Mouse (Mus musculus) 3134 (cell line): Measurements from ENCODE around the gene Ascl1.

Source experiments
- DNase-seq: peaks from one replicate; pipeline ENCODE4 v3.0.0-alpha.2; 2011; ENCODE audit warnings: low spot score; ENCODE audit not compliant: insufficient read length; ENCODE audit errors: extremely low read depth

Gene Ascl1

DNA sequence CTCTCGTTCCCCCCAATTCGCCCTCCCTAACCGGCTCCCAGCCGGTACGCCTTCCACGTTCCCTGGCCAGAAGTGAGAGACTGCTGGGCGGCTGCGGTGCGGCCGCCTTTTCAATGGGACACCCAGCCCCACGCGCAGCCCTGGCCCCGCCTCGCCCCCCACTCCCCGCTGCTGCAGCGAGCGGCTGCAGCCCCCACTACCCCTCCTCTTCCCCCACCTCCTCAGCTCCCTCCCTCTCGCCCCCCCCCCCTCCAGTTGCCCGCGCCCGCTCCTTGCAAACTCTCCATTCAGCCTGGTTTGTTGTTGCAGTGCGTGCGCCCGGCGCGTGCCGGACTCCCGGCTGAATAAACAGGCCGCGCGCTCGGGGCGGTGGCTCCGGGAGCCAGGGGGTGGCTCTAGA lies at the start of gene Ascl1:
Gene Ascl1 (minus strand): TSS at position 85 of the 400 bp plus-strand sequence.
- no peak for DNase-seq

DNA sequence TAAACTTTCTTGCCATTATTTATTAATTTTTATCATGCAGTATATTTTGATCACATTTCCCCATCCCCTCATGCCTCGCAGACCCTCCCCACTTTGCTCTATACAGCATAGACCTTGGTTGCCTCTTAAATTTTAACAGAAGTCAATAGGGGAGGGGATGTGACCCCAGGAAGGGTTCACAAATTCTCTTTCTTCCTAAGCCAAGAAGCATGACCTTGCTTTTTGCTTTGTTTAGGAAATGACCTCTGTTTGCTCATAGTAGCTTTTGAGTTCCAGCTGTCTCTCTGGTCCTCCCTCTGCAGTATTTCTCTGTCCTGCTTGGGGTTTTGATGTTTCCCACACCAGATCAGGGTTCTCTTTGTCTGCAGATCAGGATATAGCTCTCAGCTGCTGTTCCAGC lies 40.7 kb upstream of the Ascl1 start:
- DNase-seq = no peak

DNA sequence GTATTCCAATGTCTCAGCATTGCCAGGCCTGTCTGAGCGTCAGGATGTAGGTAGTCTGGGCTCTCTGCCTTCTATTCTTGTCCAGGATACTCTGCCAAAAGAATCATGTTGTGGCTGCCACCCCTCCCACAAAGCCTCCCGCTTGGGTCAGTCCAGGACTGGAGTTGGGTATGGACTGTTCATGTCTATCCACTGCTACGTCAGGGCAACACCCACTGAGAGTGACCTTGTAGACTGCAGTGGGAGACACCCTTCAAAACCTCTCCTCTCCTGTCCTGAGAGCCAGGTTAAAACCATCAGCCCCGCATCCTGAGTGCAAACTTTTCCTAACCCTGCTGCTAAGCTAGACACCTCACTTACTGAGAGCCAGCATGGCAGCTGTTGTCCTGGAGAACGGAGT lies 28.2 kb upstream of the Ascl1 start, which contains the start of gene Pah:
Gene Pah (plus strand): TSS at position 150 of the 400 bp plus-strand sequence.
- no peak for DNase-seq

DNA sequence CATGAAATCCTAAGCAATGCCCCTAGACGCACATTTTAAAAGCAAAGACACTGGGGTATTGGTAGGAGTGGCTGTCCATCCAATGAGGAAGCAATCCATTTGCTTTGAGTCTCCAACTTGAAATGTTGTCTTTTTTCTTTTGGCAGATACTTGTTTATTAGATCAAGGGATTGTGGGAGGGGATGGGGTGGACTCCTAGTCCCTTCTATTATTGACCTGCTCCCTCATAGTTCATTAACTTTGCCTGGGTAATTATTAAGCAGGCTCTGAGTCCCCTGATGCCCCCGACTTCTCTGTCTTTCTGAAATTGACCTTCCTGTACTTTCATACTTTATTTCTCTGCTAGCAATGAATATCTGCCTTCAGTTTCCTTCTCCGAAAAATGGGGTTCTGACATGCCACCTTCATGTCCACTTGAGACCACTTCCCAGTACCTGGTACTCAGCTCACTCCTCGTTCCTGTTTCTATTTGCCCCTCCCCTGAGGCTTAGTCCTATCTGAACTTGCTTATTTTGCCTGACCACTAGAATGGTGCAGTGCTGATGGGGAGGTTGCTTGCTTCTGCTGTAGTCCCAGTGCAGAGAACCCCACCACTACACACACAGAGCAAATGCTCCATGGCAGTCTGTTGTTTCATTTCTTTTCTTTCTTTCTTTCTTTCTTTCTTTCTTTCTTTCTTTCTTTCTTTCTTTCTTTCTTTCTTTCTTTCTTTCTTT lies 27.1 kb upstream of the Ascl1 start:
- no peak for DNase-seq

DNA sequence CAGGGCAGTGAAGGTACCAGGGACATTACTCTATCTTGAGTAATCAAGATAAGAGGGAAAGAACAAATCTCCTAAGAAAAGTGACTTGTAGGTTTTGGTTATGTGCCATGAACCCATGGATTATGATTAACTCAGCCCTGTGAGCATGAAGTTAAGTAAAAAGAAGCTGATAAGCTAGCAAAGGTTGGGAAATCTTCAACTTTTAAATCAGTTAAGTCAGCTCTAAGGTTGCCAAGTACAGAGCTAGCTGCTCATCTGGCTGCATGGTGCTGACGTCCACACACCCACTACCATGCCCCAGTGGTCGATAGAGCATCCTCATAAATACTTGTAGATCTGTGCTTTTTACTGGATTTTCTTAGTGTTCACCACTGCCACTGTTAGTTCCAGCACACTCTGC lies 25.1 kb upstream of the Ascl1 start:
- no peak for DNase-seq

DNA sequence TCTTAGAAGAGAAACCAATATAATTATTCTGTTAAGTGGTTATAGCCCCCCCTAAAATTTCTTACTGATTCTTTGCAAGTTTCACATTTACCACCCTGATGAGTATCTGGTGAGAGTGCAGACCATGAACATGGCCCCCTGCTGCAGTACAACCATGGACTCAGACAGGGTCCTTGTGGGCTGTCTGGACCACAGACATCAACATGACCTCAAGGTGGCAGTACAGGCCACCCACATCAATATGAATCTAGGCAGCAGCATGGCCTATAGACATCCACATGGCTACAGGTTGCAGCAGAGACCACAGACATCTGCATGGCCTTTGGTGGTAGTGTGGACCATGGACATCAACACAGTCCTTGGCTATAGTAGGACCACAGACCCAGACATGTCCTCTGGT lies 19.6 kb upstream of the Ascl1 start:
- no peak for DNase-seq

DNA sequence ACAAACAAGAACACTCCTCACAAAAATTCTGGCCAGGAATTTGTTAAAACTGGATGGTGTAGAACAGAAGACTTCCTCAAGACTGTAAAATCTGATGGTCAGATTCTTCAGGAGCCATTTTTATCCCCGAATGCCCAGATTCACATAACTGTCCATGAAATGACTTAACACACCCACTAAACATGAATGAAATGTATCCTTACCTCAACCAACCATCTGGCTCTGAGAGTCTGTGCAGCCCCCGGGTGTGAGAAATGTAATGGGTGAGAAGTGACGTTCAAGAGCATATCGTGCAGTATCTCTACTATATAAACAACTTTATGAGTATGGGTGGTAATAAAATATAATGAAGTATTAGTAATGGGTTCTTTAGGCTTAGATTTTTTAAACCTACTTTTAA lies 15.1 kb upstream of the Ascl1 start:
- no peak for DNase-seq

DNA sequence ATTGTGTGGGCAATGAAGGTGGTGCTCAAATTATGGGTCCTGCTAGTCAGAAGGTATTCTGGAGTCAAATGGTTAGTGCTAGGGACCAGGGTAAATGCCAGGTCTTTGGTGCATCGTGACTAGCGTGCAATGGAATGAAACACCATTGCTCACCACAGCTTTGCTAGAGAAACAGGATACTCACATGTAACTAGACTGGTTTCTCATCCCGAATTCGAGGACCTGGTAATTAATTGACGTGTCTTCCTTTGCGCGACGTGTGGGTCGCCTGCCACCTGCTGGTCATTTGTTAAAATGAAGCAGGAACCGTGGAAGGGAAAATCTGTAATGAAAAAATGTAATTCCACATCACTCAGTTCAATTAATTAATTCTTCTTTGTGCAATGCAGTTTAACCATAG lies 10.5 kb upstream of the Ascl1 start:
- DNase-seq = no peak

DNA sequence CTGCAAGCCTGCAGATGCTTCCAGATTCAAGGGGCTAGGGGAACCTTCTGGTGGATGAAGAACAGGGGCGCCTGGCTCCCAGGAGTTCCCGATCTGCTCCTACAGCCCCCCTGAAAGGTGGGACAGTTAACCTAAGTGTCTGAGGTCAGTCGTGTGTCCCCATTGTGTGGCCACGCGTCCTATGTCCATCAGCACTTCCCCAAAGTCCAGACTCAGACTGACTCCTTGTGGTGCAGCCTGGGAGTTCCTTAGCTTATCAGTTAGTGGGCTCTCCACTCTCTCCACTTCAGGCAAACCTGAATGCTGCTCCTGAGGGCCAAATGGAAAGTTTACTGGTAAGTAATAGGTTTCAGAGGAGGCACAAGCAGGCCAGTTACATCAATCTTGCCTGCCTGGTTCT lies 8.8 kb upstream of the Ascl1 start:
- no peak for DNase-seq

DNA sequence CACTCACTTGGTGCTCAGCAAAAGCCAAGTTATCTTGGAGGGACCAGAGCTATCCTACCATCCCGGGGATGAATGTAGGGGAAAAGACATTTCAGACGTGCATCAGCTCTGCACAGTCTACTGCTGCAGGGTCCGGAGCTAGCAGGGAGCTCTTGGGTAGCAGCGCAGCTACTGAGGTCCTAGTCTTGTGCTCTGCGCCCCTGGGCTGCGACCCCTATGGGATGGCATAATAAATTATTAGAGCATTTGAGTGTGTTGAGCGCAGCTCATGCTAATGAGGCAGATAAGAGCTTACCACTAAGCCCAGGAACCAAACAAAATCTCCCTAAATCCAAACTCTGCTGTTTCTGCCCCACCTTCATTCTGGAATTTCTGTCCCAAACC lies 8.2 kb upstream of the Ascl1 start:
- no peak for DNase-seq

DNA sequence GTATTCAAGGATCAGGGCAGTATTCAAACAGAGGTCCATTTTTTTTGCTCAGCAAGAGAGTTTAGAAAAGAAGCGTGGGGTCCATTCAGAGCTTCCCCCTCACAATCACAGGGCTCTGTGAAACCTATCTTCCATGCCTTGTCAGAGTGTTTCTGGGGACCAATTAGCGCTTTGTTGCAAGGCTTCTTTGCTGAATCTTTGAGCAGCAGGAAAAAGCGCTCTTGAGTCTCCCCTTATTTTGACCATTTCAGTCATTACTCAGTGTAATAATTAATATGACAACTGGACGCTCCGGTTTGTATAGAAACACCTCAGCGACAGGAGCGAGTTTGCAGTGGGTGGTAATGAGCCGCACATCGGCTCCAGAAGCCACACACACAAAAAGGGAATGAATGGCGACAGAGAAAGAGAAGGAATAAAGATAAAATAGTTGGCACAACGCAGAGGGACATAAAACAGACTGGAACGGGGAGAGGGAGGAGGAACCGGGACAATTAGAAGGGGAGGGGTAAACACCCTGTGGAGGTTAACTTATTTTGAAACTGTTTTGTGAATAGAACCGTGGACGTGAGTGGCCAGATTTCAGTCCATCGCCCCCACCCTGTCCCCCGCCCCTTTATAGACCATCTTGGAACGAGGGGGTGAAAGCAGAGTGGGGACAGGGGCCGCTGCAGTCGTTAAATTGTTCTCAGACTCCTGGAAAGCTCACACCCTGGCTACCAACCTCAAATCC lies 7.6 kb upstream of the Ascl1 start:
- DNase-seq = no peak

DNA sequence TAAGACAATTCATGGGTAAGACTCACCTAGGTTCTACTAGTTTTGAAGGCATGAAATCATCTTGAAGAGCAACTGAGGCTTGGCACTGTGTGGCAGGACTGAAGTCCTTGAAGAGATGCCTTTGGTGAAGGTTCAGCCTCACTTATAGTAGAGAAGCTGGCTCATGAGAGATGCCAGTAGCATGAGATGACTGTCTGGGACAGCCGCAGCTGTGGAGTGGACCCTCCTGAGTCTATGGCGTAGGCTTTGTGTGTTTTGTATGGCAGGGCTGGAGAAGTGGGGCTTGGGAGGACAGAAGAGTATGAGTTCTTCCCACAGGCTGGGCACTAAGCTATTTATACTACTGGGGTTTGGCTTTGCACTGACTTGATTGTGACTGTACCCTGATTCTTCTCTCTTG lies 3.6 kb upstream of the Ascl1 start:
- no peak for DNase-seq

DNA sequence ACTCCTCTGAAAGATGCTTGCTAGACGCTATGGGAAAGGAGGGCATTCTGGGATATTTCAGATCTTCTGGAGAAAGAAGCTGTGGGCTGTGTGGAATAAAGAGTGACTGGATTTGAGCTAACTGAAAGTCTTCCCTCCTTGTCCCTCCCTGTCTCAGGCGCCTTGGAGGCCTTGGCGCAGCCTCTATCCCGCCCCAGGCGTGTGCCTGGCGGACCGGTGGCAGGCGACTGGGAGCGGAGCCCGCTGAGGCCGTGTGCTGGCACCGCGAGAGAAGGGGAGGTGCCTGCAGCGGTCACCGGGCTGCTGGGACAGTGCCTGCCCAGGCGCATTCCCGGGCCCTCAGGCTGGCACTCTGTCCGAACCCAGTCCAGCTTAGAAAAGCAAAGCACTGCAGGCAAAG lies 1.1 kb upstream of the Ascl1 start:
- DNase-seq = no peak

DNA sequence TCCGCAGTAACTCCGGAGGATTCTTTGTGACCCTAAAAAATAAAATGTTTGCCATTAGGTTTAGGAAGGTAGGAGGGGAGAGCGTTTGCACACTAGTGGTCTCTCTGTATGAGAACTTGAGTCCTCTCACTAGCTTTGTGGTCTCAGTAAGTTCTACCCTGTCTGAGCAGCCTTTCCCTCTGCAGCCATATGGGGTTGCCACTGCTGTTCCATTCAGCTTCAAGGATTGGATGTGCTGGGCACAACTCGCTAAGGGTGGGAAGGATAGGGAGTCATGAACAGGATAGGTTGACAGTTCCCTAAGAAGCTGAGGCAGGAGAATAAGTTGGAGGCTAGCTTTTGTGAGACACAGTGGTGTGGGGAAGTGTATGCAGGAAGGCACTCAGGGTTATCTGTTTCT lies 716 bp upstream of the Ascl1 start:
- no peak for DNase-seq

DNA sequence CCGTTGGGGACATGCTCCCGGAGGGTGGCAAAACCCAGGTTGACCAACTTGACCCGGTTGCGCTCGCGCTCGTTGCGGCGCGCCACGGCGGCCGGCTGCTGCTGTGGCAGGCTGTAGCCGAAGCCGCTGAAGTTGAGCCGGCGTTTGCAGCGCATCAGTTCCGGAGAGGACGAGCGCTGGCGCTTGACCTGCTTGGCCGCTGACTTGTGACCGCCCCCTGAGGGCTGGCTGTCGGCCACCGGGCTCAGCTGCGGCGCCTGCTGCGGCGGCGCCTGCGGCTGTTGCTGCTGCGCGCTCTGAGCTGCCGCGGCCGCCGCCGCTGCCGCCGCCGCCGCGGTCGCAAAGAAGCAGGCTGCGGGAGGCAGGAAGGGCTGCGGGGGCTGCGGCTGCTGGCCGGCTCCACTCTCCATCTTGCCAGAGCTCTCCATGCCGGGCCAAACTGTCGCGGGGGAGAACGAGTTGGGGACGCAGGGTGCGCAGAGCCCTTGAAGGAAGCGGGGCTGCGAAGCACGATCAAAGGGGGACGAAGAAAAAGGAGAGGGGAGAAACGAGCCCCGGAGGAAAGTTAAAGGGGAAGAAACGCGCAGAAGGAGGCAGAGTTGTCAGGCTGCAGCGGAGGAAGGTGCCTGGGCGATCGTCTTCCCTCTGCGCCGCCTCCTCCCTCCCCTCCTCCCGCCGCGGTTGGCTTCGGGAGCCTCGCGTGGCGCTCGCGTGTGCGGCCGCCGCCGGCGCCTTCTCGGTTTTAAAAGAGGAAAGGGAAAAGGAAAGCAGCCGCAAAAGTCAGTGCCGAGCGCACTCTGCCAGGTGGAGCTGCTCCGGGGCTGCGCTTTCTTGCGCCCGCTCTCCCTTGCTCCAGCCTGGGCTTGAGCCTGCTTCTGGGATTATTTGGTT lies 554 bp downstream of the Ascl1 start:
- peak; percentile 18 for DNase-seq

DNA sequence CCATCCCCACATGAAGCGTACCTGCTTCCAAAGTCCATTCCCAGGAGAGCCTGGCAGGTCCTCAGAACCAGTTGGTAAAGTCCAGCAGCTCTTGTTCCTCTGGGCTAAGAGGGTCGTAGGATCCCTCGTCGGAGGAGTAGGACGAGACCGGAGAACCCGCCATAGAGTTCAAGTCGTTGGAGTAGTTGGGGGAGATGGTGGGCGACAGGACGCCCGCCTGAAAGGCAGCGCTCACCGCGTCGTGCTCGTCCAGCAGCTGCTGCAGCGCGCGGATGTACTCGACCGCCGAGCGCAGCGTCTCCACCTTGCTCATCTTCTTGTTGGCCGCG lies 1.2 kb downstream of the Ascl1 start:
- DNase-seq = no peak

DNA sequence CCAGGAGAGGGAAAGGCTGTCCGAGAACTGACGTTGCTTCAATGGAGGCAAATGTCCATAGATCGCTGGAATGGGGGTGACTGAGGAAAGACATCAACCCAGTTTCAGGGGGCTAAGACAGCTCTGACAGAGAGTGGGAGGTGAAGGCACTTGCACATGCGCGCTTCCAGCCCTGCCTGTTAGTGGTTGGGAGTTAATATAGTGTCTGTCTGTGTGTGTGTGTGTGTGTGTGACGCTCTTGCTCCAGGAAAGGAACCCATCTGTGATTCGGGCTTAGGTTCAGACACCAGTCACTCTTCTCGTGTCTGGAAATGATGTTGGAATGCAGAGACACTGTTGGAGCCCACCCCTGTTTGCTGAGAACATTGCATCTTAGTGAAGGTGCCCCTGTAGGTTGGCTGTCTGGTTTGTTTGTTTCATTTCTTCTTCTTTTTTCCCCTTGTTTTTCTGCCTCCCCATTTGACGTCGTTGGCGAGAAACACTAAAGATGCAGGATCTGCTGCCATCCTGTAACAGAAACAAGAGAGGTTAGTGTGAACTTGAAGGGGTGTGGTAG lies 1.9 kb downstream of the Ascl1 start:
- DNase-seq = no peak

DNA sequence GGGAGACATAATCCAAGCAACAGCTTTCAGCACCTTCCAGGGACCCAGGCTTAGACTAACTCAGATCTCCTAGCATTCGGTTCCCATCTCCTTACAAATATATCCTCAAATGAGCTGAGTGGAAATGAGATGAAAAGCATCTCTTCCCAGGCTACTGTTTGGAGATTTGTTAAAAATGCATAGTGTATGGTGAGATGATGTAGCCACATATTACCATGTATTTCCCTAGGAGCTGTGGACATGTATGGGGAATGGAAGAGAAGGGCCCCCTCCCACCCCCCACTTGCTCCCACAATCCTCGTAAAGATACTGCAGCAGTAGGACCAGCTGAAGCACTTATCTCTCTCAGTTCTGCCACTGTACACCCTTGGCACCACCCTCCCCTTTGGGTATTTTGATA lies 3.1 kb downstream of the Ascl1 start:
- no peak for DNase-seq

DNA sequence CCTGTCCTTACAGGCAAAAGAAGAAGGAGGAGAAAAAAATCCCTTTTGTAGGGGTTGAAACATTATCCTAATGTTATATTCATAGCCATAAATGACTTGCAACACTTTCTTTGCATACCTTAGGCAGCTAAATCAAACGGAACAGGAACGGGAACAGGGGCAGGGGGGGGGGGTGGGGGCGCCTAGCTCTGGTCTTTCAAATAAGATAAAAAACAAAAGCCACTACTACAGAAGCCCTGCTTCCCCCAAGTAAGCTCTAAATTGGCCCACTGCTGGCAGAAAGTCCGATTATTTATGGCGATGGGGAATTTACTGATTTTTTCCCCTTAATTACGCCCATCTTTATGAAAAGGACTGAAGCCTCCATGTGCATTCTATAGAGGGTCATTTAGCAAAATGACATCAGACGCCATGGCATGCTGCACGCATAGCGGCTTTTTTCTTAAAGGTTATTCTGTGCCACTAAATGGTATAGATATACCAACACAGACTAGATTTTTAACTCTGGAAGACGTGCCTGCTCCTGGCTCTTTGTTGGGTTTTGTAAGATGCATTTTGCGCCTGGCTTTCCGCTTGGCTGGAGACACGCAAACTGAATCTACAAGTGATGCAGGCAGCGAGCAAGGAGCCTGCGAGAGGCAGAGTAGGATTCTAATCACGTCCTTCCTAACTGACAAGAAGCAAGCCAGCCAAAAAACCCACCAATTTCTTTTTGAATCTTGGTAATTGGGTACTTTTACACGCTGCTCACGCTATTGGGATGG lies 4.0 kb downstream of the Ascl1 start:
- DNase-seq = no peak

DNA sequence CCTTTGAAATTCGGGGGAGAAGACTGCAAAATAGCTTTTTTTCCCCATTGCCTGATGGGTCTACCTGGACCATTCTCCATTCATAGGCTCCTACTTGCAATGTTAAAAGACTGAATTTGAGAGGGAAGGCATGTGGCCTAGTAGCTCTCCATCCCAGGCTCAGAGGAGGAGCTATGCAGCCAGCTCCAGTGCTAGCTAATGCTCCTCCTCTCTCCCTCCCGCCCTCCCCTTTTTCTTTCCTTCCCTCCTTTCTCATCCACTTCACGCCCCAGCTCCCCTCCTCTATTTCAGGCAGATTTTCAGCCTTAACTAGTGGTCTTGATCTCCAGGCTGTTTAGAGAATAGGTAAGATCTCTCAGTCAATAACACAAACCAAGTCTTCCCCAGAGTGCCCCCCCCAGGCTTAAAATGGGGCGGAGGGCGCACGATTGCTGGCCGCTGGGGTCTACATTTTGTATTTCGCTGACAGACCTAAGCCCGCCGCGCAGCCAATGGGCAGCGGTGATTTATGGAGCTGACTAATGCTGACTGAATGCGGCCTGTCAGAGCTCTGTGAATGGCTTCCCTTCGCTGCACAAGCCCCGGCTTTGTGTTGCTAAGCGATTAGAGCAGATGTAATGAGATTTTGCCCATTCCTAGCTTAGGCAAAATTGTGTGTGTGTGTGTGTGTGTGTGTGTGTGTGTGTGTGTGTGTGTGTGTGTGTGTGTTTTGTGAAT lies 4.9 kb downstream of the Ascl1 start:
- DNase-seq = no peak
